28 mouse cellular contexts compared by ENCODE assay signal in the genomic region with DNA sequence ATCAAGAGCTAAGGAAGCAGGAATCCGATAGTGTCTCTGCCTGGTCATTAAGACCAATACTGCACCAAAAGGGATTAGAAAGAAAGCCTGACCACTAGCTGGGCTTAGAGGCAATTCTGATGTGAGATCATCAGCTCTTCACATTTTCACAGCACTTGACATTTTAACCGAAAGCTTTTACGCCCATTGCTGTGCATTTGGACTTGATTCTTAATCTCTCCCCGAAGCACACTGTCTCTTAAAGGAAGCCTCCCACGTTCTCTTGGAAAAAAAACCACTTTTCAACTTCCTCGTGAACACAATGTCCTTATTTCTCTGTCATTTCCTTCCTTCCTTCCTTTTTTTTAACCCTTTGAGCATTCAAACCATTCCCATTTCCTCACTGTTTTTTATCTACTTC.
"Had no signal": no experiment of that assay in that cellular context is flagged by ENCODE, and none has a peak within 500 bp of the region (broad histone marks: within the 10 kb centered on the region; RNA-seq: fewer than 3 reads in every experiment).

No protein-coding gene starts in this region.

- H3K4me1 ChIP-seq: embryonic facial prominence, embryonic 10.5 days; embryonic facial prominence, embryonic 12.5 days; embryonic facial prominence, embryonic 13.5 days; embryonic facial prominence, embryonic 15.5 days; forebrain, embryonic 10.5 days; forebrain, embryonic 12.5 days; forebrain, embryonic 13.5 days; forebrain, embryonic 15.5 days; heart, embryonic 10.5 days had no signal

- DNase-seq: cerebellum, adult 9-10 months; cerebellum, adult 9-11 months; cerebellum, postnatal 10 days; cerebellum, postnatal 14 days; cerebellum, postnatal 25 days; cerebellum, postnatal 36 days; embryo, embryonic 11 days; forebrain, postnatal 0 days; gastrocnemius, adult 2 months; gastrocnemius, postnatal 10 days; gastrocnemius, postnatal 14 days; gastrocnemius, postnatal 25 days; gastrocnemius, postnatal 36 days; heart, adult 11 months; heart, adult 18-20 months; heart, adult 2 months had no signal

- ATAC-seq: forebrain, embryonic 13.5 days; forebrain, embryonic 14.5 days; forebrain, embryonic 15.5 days; forebrain, embryonic 16.5 days; forebrain, postnatal 0 days had no signal

- H3K4me3 ChIP-seq: embryonic facial prominence, embryonic 10.5 days; embryonic facial prominence, embryonic 12.5 days; embryonic facial prominence, embryonic 13.5 days; embryonic facial prominence, embryonic 15.5 days; erythroblast, embryonic 14.5 days; forebrain, embryonic 10.5 days; forebrain, embryonic 12.5 days; forebrain, embryonic 13.5 days; forebrain, embryonic 15.5 days; gastrocnemius, adult 2 months; heart, adult 2 months; heart, embryonic 10.5 days had no signal
